Mouse (Mus musculus): ENCODE measurements around the gene Ifih1.

- TF ChIP-seq POLR2A (IDR thresholded peaks at IDR 0.05; ENCODE audit: low read depth, low read length) (no peak), CTCF (IDR thresholded peaks at IDR 0.05; ENCODE audit: extremely low read depth, insufficient read depth, insufficient read length, insufficient replicate concordance) (no peak)
Observed at GRCm38 (mm10) chr2:62664839-62665238, 18.8 kb upstream of the Ifih1 start.
